Mouse (Mus musculus) thymus, adult 2 months (tissue): ENCODE results near the gene Abca2.

ENCODE experiments used
- CTCF ChIP-seq: fragments of 200-500 bp; IDR thresholded peaks from 2 replicates; pipeline ENCODE4 v1.5.1; 2012; ENCODE audit warnings: mild to moderate bottlenecking, control low read depth, low read length, moderate library complexity, borderline replicate concordance; ENCODE audit not compliant: control insufficient read depth, poor library complexity, insufficient read depth; ENCODE audit errors: extremely low read depth
- POLR2A ChIP-seq: fragments of 200-500 bp; IDR thresholded peaks from 2 replicates; pipeline ENCODE4 v1.6.1; 2012; ENCODE audit warnings: mild to moderate bottlenecking, low read length, control low read depth, moderate library complexity; ENCODE audit not compliant: control insufficient read depth, poor library complexity, insufficient read depth; ENCODE audit errors: extremely low read depth

DNA sequence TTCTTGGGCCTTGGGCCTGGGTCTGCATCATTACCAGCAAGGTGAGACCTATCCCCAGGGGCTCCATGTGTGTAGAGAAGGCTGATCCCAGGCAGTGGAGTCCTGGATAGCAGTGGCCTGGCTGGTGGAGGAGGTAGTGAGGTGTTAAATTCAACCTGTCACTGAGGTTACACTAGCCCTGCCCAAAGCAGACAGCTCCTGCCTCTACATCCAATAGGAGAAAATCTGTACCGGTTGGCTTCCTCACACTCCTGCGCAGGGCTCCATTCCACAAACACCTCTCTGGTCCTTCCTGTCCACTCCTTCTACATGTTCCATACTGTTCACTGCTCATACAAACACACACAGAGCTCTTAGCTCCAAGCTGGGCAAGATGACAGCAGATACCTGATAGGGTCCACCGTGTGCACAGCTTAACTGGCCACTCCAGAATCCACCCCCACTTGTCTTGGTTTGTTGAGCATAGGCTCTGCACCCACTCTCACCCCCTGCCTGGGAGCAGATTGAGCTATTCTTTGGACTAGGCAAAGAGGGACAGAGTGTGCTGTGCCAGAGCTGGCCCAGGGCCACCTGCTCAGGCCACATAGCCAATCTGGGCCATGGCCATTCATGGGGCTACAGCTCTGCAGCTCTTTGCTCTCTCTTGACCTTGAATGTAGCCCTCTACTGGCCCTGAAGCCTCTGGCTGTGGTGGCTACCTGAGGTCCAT, 49.6 kb downstream of the Abca2 start:
- TF ChIP-seq POLR2A (no peak), CTCF (no peak)
